Mouse (Mus musculus) midbrain, embryonic 10.5 days (tissue): ENCODE data around the gene Dusp8. TPM values are rescaled to one million over a fixed set of nuclear protein-coding genes. Genes with fewer than 3 reads are reported as not detected.

Source experiments
- DNase-seq: peaks from one replicate; pipeline ENCODE4 v3.0.0-alpha.2; 2017; ENCODE audit warnings: low spot score
- H3K27ac ChIP-seq: fragments of 300-500 bp; sonication (generic); replicated peaks from 2 replicates; pipeline ENCODE4 v1.5.1; 2016; ENCODE audit warnings: mild to moderate bottlenecking
- H3K27me3 ChIP-seq: fragments of 300-500 bp; sonication (generic); 2 replicates; pipeline ENCODE4 v1.6.1; 2016; ENCODE audit warnings: low read depth, mild to moderate bottlenecking; ENCODE audit not compliant: poor library complexity, severe bottlenecking
- H3K36me3 ChIP-seq: fragments of 300-500 bp; sonication (generic); 2 replicates; pipeline ENCODE4 v1.6.1; 2016; ENCODE audit warnings: mild to moderate bottlenecking, moderate library complexity
- H3K4me1 ChIP-seq: fragments of 300-500 bp; sonication (generic); 2 replicates; pipeline ENCODE4 v1.6.1; 2016
- H3K4me3 ChIP-seq: fragments of 300-500 bp; sonication (generic); 2 replicates; pipeline ENCODE4 v1.5.1; 2016; ENCODE audit warnings: mild to moderate bottlenecking, moderate library complexity
- H3K9me3 ChIP-seq: fragments of 300-500 bp; sonication (generic); replicated peaks from 2 replicates; pipeline ENCODE4 v1.6.1; 2016; ENCODE audit warnings: mild to moderate bottlenecking
- WGBS: fragments of 180-500 bp; shearing (Covaris S2); methylation state at CpG from one replicate; pipeline ENCODE4 v1.1.7; 2016; 5-methylcytosine and 5-hydroxymethylcytosine counted together
- polyA plus RNA-seq: library from polyadenylated mRNA; unstranded; fragments of >200 nt; fragmentation: Nextera tagmentation; extraction: Ambion mirVana; gene quantifications from 2 replicates; pipeline ENCODE4 v1.2.1, GENCODE M21; 2016

Dusp8 gene
- polyA plus RNA-seq, 1 experiment from 2014 or later, result 6.4 TPM

- H3K27me3 ChIP-seq, result peaks cover 77% of the 10 kb centered on the region
- H3K4me3 ChIP-seq, result peak overlapping the region; percentile 49
- H3K9me3 ChIP-seq, result no peaks in the 10 kb centered on the region
- WGBS, result 14% methylated on average over 16 of the region's 16 CpGs
- H3K4me1 ChIP-seq, result peaks cover 15% of the 10 kb centered on the region
- DNase-seq, result no peak
- peak overlapping the region; percentile 42; the same call in 1 of the 2 replicates for H3K27ac ChIP-seq
- peaks cover 64% of the 10 kb centered on the region for H3K36me3 ChIP-seq
Observed at GRCm38 (mm10) chr7:142082607-142083006, 13.0 kb downstream of the Dusp8 start.

GRCm38 (mm10) chr7:142082179-142082578, 13.5 kb downstream of the Dusp8 start:
- WGBS, result 3% methylated on average over 38 of the region's 38 CpGs
- Histone ChIP-seq H3K27ac (peak overlapping the region; percentile 42; the same call in 1 of the 2 replicates), H3K27me3 (peaks cover 73% of the 10 kb centered on the region), H3K4me3 (peak overlapping the region; percentile 49), H3K4me1 (peaks cover 12% of the 10 kb centered on the region), H3K36me3 (peaks cover 60% of the 10 kb centered on the region), H3K9me3 (no peaks in the 10 kb centered on the region)
- peak; percentile 35 for DNase-seq

- Histone ChIP-seq H3K4me1 (peaks cover 12% of the 10 kb centered on the region), H3K27ac (0 out of 2 replicates have a peak overlapping the region, but pooled peaks have one; percentile 42), H3K36me3 (peaks cover 55% of the 10 kb centered on the region), H3K4me3 (peak overlapping the region; percentile 49), H3K9me3 (no peaks in the 10 kb centered on the region), H3K27me3 (peaks cover 73% of the 10 kb centered on the region)
- 24% methylated on average over 17 of the region's 17 CpGs for WGBS
- peak; percentile 28 for DNase-seq
Observed at GRCm38 (mm10) chr7:142081736-142082135, 13.9 kb downstream of the Dusp8 start.

GRCm38 (mm10) chr7:142080876-142081275, 14.8 kb downstream of the Dusp8 start:
- Histone ChIP-seq H3K36me3 (peaks cover 47% of the 10 kb centered on the region), H3K27me3 (peaks cover 70% of the 10 kb centered on the region)
- 50% methylated on average over 2 of the region's 2 CpGs for WGBS

DNA sequence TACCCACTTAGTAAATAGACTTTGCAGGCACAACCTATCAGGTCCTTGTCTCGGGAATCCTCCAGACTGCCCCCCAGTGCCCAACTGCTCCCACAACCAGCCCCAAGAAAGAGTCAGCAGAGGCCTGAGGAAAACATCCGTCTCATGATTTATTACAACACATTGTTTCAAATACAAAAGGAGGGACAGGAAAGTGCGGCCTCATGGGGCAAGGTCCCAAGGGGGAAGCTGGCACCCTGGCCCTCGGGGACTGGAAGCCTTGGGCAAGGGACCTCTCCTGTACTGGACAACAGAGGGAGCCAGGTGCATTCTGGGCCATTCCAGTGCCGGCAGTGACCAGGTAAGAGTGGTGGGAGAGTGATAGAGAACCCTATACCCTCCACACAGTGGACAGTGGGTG, 16.3 kb downstream of the Dusp8 start:
- 66% methylated on average over 5 of the region's 5 CpGs for WGBS

More at GRCm38 (mm10) chr7:142080876-142081275, 14.8 kb downstream of the Dusp8 start:
- Histone ChIP-seq H3K4me1 (peaks cover 12% of the 10 kb centered on the region), H3K27ac (no peak overlapping the region), H3K4me3 (no peak overlapping the region), H3K9me3 (no peaks in the 10 kb centered on the region)
- DNase-seq, result no peak

DNA sequence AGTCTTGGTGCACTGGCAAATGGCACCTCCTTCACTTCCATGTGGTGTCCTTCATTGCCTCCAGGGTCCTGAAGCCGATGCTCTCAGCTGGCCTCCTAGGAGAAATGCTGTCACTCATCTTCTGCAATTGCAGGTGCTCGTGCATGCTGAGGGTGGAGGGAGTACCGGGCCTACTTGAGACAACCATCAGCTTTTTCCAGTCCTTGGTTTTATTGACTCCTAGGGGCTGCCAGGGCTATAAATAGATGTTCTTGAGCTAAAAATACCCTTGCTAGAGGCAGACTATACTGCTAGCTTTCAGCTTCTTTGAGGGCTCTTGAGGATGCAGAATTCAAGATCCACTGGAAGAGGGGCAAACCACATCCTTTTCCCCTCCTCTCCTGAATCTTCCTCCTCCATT, 18.5 kb downstream of the Dusp8 start:
- Histone ChIP-seq H3K4me1 (peaks cover 5% of the 10 kb centered on the region), H3K27ac (no peak overlapping the region), H3K27me3 (peaks cover 49% of the 10 kb centered on the region), H3K4me3 (no peak overlapping the region), H3K36me3 (peaks cover 11% of the 10 kb centered on the region), H3K9me3 (no peaks in the 10 kb centered on the region)
- 83% methylated on average over 3 of the region's 3 CpGs for WGBS
- DNase-seq, result no peak

More for the DNA sequence above, 16.3 kb downstream of the Dusp8 start:
- no peak for DNase-seq
- H3K4me1 ChIP-seq, result peaks cover 12% of the 10 kb centered on the region
- no peak overlapping the region for H3K27ac ChIP-seq
- H3K9me3 ChIP-seq, result no peaks in the 10 kb centered on the region
- H3K4me3 ChIP-seq, result no peak overlapping the region
- peaks cover 33% of the 10 kb centered on the region for H3K36me3 ChIP-seq
- H3K27me3 ChIP-seq, result peaks cover 67% of the 10 kb centered on the region

GRCm38 (mm10) chr7:142074146-142074886, 21.3 kb downstream of the Dusp8 start:
- Histone ChIP-seq H3K9me3 (no peaks in the 10 kb centered on the region), H3K4me1 (peaks cover 10% of the 10 kb centered on the region; the same call in 1 of the 2 replicates), H3K27me3 (peaks cover 35% of the 10 kb centered on the region), H3K36me3 (peaks cover under 1% of the 10 kb centered on the region; the same call in 1 of the 2 replicates), H3K4me3 (no peak overlapping the region), H3K27ac (no peak overlapping the region)
- 73% methylated on average over 8 of the region's 8 CpGs for WGBS
- no peak for DNase-seq

GRCm38 (mm10) chr7:142071717-142072116, 23.9 kb downstream of the Dusp8 start:
- H3K27ac ChIP-seq, result no peak overlapping the region
- H3K9me3 ChIP-seq, result no peaks in the 10 kb centered on the region
- no peaks in the 10 kb centered on the region for H3K36me3 ChIP-seq
- no peak for DNase-seq
- H3K4me3 ChIP-seq, result no peak overlapping the region
- H3K4me1 ChIP-seq, result peaks cover 10% of the 10 kb centered on the region; the same call in 1 of the 2 replicates
- peaks cover 30% of the 10 kb centered on the region for H3K27me3 ChIP-seq

- Histone ChIP-seq H3K4me3 (0 out of 2 replicates have a peak overlapping the region, but pooled peaks have one; percentile 22), H3K27ac (no peak overlapping the region), H3K9me3 (no peaks in the 10 kb centered on the region), H3K36me3 (no peaks in the 10 kb centered on the region), H3K4me1 (peaks cover 10% of the 10 kb centered on the region; the same call in 1 of the 2 replicates), H3K27me3 (peaks cover 30% of the 10 kb centered on the region)
- no peak for DNase-seq
- 3% methylated on average over 10 of the region's 10 CpGs for WGBS
Observed at GRCm38 (mm10) chr7:142071212-142071578, 24.4 kb downstream of the Dusp8 start.

DNA sequence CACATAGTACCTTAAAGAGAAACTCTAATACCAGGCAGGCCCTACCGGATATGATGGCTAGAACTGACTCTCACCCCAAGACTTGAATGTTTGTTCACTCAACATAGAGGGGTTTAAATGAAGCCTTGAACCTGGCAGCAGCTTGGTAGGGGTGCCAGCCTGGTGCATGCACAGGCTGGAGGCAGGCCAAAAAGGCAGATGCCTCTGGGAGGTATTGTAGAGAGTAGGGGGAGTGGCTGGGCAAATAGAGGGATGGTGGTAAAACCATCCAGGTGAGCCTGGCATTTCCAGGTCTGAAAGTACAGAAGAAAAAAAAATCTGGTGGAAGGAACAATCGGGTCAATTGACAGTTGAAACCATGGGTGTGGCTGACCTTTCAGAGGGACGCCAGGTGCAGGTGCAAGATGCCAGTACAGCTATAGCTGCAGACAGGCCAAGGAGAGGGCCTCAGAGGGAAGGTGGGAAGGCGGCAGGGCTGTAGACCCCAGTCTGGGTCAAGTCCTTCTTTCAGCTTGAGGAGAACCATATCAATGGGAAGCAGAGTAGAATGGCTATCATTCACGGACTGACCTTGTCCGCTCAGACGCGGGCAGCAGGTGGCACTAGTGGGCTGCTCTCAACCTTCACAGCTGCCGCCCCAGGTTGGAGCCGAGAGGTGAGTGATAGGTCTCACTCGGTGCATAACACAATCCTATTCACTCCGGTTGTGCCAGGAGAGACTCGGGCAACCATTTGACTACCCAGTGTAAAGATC, 25.0 kb downstream of the Dusp8 start:
- DNase-seq, result peak; percentile 63
- Histone ChIP-seq H3K27ac (no peak overlapping the region), H3K4me3 (0 out of 2 replicates have a peak overlapping the region, but pooled peaks have one; percentile 22), H3K9me3 (no peaks in the 10 kb centered on the region), H3K36me3 (no peaks in the 10 kb centered on the region), H3K27me3 (peaks cover 28% of the 10 kb centered on the region), H3K4me1 (peaks cover 10% of the 10 kb centered on the region; the same call in 1 of the 2 replicates)
- 14% methylated on average over 13 of the region's 13 CpGs for WGBS

- no peaks in the 10 kb centered on the region for H3K36me3 ChIP-seq
- 67% methylated on average over 4 of the region's 4 CpGs for WGBS
- H3K4me3 ChIP-seq, result no peak overlapping the region
- no peak for DNase-seq
- H3K4me1 ChIP-seq, result peaks cover 10% of the 10 kb centered on the region; the same call in 1 of the 2 replicates
- no peaks in the 10 kb centered on the region for H3K9me3 ChIP-seq
- no peak overlapping the region for H3K27ac ChIP-seq
- H3K27me3 ChIP-seq, result peaks cover 13% of the 10 kb centered on the region
Observed at GRCm38 (mm10) chr7:142068429-142068828, 27.2 kb downstream of the Dusp8 start.

DNA sequence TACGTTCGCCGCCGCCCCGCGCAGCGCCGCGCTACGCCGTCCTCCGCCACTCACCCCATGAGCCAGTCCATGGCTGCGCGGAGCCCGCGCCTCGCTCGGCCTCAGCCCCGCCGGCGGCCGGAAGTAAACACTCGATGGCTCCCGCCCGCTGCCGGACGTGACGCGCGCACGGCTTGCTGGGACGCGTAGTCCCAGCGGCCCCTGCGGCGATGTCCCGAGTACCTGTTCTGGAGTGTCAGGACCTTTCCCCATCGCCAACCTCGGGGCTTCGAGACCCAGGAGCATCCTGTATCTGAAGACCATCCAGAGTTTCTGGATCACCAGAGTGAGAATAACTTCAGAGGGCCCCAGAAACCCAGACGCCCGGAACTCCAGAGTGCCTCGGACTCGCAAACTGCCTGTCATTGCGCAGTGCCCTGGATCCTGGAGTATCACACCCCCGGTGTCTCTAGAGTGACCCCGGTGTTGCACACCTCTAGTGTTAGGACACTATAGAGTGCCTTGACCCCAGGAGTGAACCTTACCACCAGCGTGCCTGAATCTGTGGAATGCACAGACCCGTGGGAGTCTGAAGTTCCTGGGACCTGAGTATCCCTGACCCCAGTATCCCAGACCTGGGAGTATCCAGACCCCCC, 34.6 kb downstream of the Dusp8 start, which contains the start of gene Mob2:
TSS of gene Mob2 (minus strand) at position 135 of the 635 bp plus-strand sequence.
- no peaks in the 10 kb centered on the region for H3K27me3 ChIP-seq
- H3K4me1 ChIP-seq, result peaks cover 35% of the 10 kb centered on the region
- H3K9me3 ChIP-seq, result no peaks in the 10 kb centered on the region
- H3K4me3 ChIP-seq, result peak within 1 kb of the TSS; percentile 96
- peak within 1 kb of the TSS; percentile 90 for H3K27ac ChIP-seq
- DNase-seq, result peak; percentile 92
- WGBS, result under 1% methylated on average over 49 of the region's 49 CpGs
- peaks cover 22% of the 10 kb centered on the region for H3K36me3 ChIP-seq
